Mouse (Mus musculus): ENCODE measurements around the gene Slc44a3. TPM values are rescaled to one million over a fixed set of nuclear protein-coding genes. Genes with fewer than 3 reads are reported as not detected.

Gene Slc44a3
- polyA plus RNA-seq, 1 experiment = 0.52 TPM

GRCm38 (mm10) chr3:121517030-121517429 lies 15.2 kb downstream of the Slc44a3 start:
- H3K4me3 ChIP-seq (replicated peaks; ENCODE audit: insufficient read depth, low read depth, low read length) = no peak overlapping the region
- H3K4me1 ChIP-seq (ENCODE audit: control insufficient read depth, insufficient read depth, low read length) = no peaks in the 10 kb centered on the region
- H3K27me3 ChIP-seq (ENCODE audit: control insufficient read depth, insufficient read depth, low read length) = no peaks in the 10 kb centered on the region
- TF ChIP-seq POLR2A (IDR thresholded peaks at IDR 0.05; ENCODE audit: borderline replicate concordance, insufficient read depth, low read length) (no peak), CTCF (IDR thresholded peaks at IDR 0.05; ENCODE audit: borderline replicate concordance, insufficient read depth, low read depth, low read length) (no peak)
- no peak overlapping the region for H3K27ac ChIP-seq (ENCODE audit: insufficient read depth, low read length)
- no peak for DNase-seq
- WGBS = 93% methylated on average over 8 of the region's 8 CpGs

- H3K27me3 ChIP-seq (ENCODE audit: control insufficient read depth, insufficient read depth, low read length) = no peaks in the 10 kb centered on the region
- no peak for DNase-seq
- H3K27ac ChIP-seq (ENCODE audit: insufficient read depth, low read length) = no peak overlapping the region
- TF ChIP-seq CTCF (IDR thresholded peaks at IDR 0.05; ENCODE audit: borderline replicate concordance, insufficient read depth, low read depth, low read length) = no peak
- TF ChIP-seq POLR2A (IDR thresholded peaks at IDR 0.05; ENCODE audit: borderline replicate concordance, insufficient read depth, low read length) = no peak
- H3K4me1 ChIP-seq (ENCODE audit: control insufficient read depth, insufficient read depth, low read length) = no peaks in the 10 kb centered on the region
- WGBS = 31% methylated on average over 5 of the region's 5 CpGs
- H3K4me3 ChIP-seq (replicated peaks; ENCODE audit: insufficient read depth, low read depth, low read length) = no peak overlapping the region
Measured at GRCm38 (mm10) chr3:121509141-121509540, 23.1 kb downstream of the Slc44a3 start.

GRCm38 (mm10) chr3:121507678-121508077 lies 24.5 kb downstream of the Slc44a3 start:
- Histone ChIP-seq H3K27ac (ENCODE audit: insufficient read depth, low read length) (no peak overlapping the region), H3K27me3 (ENCODE audit: control insufficient read depth, insufficient read depth, low read length) (no peaks in the 10 kb centered on the region), H3K4me3 (replicated peaks; ENCODE audit: insufficient read depth, low read depth, low read length) (no peak overlapping the region), H3K4me1 (ENCODE audit: control insufficient read depth, insufficient read depth, low read length) (no peaks in the 10 kb centered on the region)
- 94% methylated on average over 14 of the region's 14 CpGs for WGBS
- TF ChIP-seq POLR2A (IDR thresholded peaks at IDR 0.05; ENCODE audit: borderline replicate concordance, insufficient read depth, low read length) = no peak
- TF ChIP-seq CTCF (IDR thresholded peaks at IDR 0.05; ENCODE audit: borderline replicate concordance, insufficient read depth, low read depth, low read length) = no peak
- no peak for DNase-seq

GRCm38 (mm10) chr3:121506756-121507155 lies 25.4 kb downstream of the Slc44a3 start:
- no peak for DNase-seq
- H3K4me1 ChIP-seq (ENCODE audit: control insufficient read depth, insufficient read depth, low read length) = no peaks in the 10 kb centered on the region
- H3K27me3 ChIP-seq (ENCODE audit: control insufficient read depth, insufficient read depth, low read length) = no peaks in the 10 kb centered on the region
- 91% methylated on average over 7 of the region's 7 CpGs for WGBS
- TF ChIP-seq CTCF (IDR thresholded peaks at IDR 0.05; ENCODE audit: borderline replicate concordance, insufficient read depth, low read depth, low read length) = no peak
- TF ChIP-seq POLR2A (IDR thresholded peaks at IDR 0.05; ENCODE audit: borderline replicate concordance, insufficient read depth, low read length) = no peak
- no peak overlapping the region for H3K4me3 ChIP-seq (replicated peaks; ENCODE audit: insufficient read depth, low read depth, low read length)
- H3K27ac ChIP-seq (ENCODE audit: insufficient read depth, low read length) = no peak overlapping the region

GRCm38 (mm10) chr3:121506175-121506574 lies 26.0 kb downstream of the Slc44a3 start:
- no peak for TF ChIP-seq POLR2A (IDR thresholded peaks at IDR 0.05; ENCODE audit: borderline replicate concordance, insufficient read depth, low read length)
- Histone ChIP-seq H3K27ac (ENCODE audit: insufficient read depth, low read length) (no peak overlapping the region), H3K4me1 (ENCODE audit: control insufficient read depth, insufficient read depth, low read length) (no peaks in the 10 kb centered on the region), H3K4me3 (replicated peaks; ENCODE audit: insufficient read depth, low read depth, low read length) (no peak overlapping the region), H3K27me3 (ENCODE audit: control insufficient read depth, insufficient read depth, low read length) (no peaks in the 10 kb centered on the region)
- WGBS = 68% methylated on average over 8 of the region's 8 CpGs
- no peak for DNase-seq

- Histone ChIP-seq H3K27ac (ENCODE audit: insufficient read depth, low read length) (no peak overlapping the region), H3K4me1 (ENCODE audit: control insufficient read depth, insufficient read depth, low read length) (no peaks in the 10 kb centered on the region), H3K27me3 (ENCODE audit: control insufficient read depth, insufficient read depth, low read length) (no peaks in the 10 kb centered on the region), H3K4me3 (replicated peaks; ENCODE audit: insufficient read depth, low read depth, low read length) (no peak overlapping the region)
- WGBS = 72% methylated on average over 8 of the region's 8 CpGs
- DNase-seq = no peak
- TF ChIP-seq POLR2A (IDR thresholded peaks at IDR 0.05; ENCODE audit: borderline replicate concordance, insufficient read depth, low read length) = no peak
- no peak for TF ChIP-seq CTCF (IDR thresholded peaks at IDR 0.05; ENCODE audit: borderline replicate concordance, insufficient read depth, low read depth, low read length)
Measured at GRCm38 (mm10) chr3:121504927-121505487, 27.2 kb downstream of the Slc44a3 start.

GRCm38 (mm10) chr3:121500734-121501133 lies 31.5 kb downstream of the Slc44a3 start:
- H3K27me3 ChIP-seq (ENCODE audit: control insufficient read depth, insufficient read depth, low read length) = no peaks in the 10 kb centered on the region
- no peak overlapping the region for H3K4me3 ChIP-seq (replicated peaks; ENCODE audit: insufficient read depth, low read depth, low read length)
- no peak for TF ChIP-seq POLR2A (IDR thresholded peaks at IDR 0.05; ENCODE audit: borderline replicate concordance, insufficient read depth, low read length)
- TF ChIP-seq CTCF (IDR thresholded peaks at IDR 0.05; ENCODE audit: borderline replicate concordance, insufficient read depth, low read depth, low read length) = no peak
- H3K27ac ChIP-seq (ENCODE audit: insufficient read depth, low read length) = no peak overlapping the region
- DNase-seq = no peak
- H3K4me1 ChIP-seq (ENCODE audit: control insufficient read depth, insufficient read depth, low read length) = no peaks in the 10 kb centered on the region
- 91% methylated on average over 5 of the region's 5 CpGs for WGBS

GRCm38 (mm10) chr3:121500225-121500624 lies 32.0 kb downstream of the Slc44a3 start:
- no peak for TF ChIP-seq POLR2A (IDR thresholded peaks at IDR 0.05; ENCODE audit: borderline replicate concordance, insufficient read depth, low read length)
- TF ChIP-seq CTCF (IDR thresholded peaks at IDR 0.05; ENCODE audit: borderline replicate concordance, insufficient read depth, low read depth, low read length) = peak; percentile 86
- H3K27me3 ChIP-seq (ENCODE audit: control insufficient read depth, insufficient read depth, low read length) = no peaks in the 10 kb centered on the region
- H3K4me1 ChIP-seq (ENCODE audit: control insufficient read depth, insufficient read depth, low read length) = no peaks in the 10 kb centered on the region
- WGBS = 42% methylated on average over 10 of the region's 10 CpGs
- DNase-seq = peak; percentile 60 to 65
- no peak overlapping the region for H3K27ac ChIP-seq (ENCODE audit: insufficient read depth, low read length)
- no peak overlapping the region for H3K4me3 ChIP-seq (replicated peaks; ENCODE audit: insufficient read depth, low read depth, low read length)
